In genomic region chr3:30963100-30963499, GRCm38 (mm10) we compare ENCODE assay signal across 26 mouse cellular contexts. TPM values are rescaled to one million over a fixed set of nuclear protein-coding genes. Genes with fewer than 3 reads are reported as not detected.
DNase-seq lines count a peak whose midpoint lies in the region; ATAC-seq and TF ChIP-seq lines count a peak whose summit lies in the region.
"Had no signal": no experiment of that assay in that cellular context is flagged by ENCODE, and none has a peak within 500 bp of the region (broad histone marks: within the 10 kb centered on the region; RNA-seq: fewer than 3 reads in every experiment).

No protein-coding gene starts in this region.

- WGBS in hindbrain, postnatal 0 days, result 96% methylated on average over 4 of the region's 4 CpGs
- 94% methylated on average over 4 of the region's 4 CpGs for WGBS in hindbrain, embryonic 13.5 days
- 88% methylated on average over 4 of the region's 4 CpGs for WGBS in liver, embryonic 14.5 days (ENCODE audit: insufficient replicate concordance)
- WGBS in liver, embryonic 12.5 days (ENCODE audit: insufficient replicate concordance), result 86% methylated on average over 4 of the region's 4 CpGs
- WGBS in embryonic facial prominence, embryonic 10.5 days, result 90% methylated on average over 4 of the region's 4 CpGs

- DNase-seq in hindbrain, postnatal 0 days (ENCODE audit: low spot score), result no peak
- no peak for DNase-seq in liver, embryonic 14.5 days (ENCODE audit: low read depth in 3 of 3, low spot score in 3 of 3)
- DNase-seq in ES-E14 (ENCODE audit: low read depth, low spot score), result no peak
- DNase-seq in brain, embryonic 14.5 days (ENCODE audit: low read depth), result no peak
- no peak for DNase-seq in embryonic facial prominence, embryonic 10.5 days (ENCODE audit: low spot score)
- DNase-seq in spleen, postnatal 4 days (ENCODE audit: low spot score in 2 of 2), result no peak
- DNase-seq: adrenal gland, adult 2 months; cerebellum, adult 9-10 months; kidney, adult 18-20 months; kidney, postnatal 36 days; layer of hippocampus, adult 9-11 months; lung, adult 18-20 months; right cerebral cortex, adult 18-20 months; thymus, postnatal 4 days had no signal

- no peak overlapping the region for H3K4me3 ChIP-seq in hindbrain, postnatal 0 days (ENCODE audit: low read length)
- no peak overlapping the region for H3K4me3 ChIP-seq in hindbrain, embryonic 13.5 days
- H3K4me3 ChIP-seq in liver, embryonic 14.5 days (ENCODE audit: insufficient read depth in 1 of 2, low read depth in 2 of 2, low read length in 2 of 2), result no peak overlapping the region
- no peak overlapping the region for H3K4me3 ChIP-seq in liver, embryonic 12.5 days
- no peak overlapping the region for H3K4me3 ChIP-seq in ES-E14 (ENCODE audit: insufficient read depth in 1 of 2, low read depth in 1 of 2, low read length in 2 of 2, poor library complexity in 1 of 2, severe bottlenecking in 1 of 2)
- no peak overlapping the region for H3K4me3 ChIP-seq in embryonic facial prominence, embryonic 10.5 days
- H3K4me3 ChIP-seq: embryonic facial prominence, embryonic 12.5 days; erythroblast, embryonic 14.5 days; heart, embryonic 12.5 days; limb, embryonic 12.5 days; neural tube, embryonic 13.5 days had no signal

- H3K4me2 ChIP-seq in hindbrain, postnatal 0 days (ENCODE audit: low read depth, low read length), result no peak overlapping the region
- H3K4me2 ChIP-seq in hindbrain, embryonic 13.5 days, result no peak overlapping the region
- no peak overlapping the region for H3K4me2 ChIP-seq in liver, embryonic 14.5 days (ENCODE audit: low read depth)
- H3K4me2 ChIP-seq in liver, embryonic 12.5 days, result no peak overlapping the region
- H3K4me2 ChIP-seq: embryonic facial prominence, embryonic 12.5 days; heart, embryonic 12.5 days; hindbrain, embryonic 14.5 days; limb, embryonic 12.5 days; midbrain, embryonic 11.5 days; neural tube, embryonic 13.5 days had no signal

- no peak overlapping the region for H3K9ac ChIP-seq in hindbrain, postnatal 0 days (replicated peaks; ENCODE audit: low read length)
- no peak overlapping the region for H3K9ac ChIP-seq in hindbrain, embryonic 13.5 days
- H3K9ac ChIP-seq in liver, embryonic 14.5 days (replicated peaks), result no peak overlapping the region
- no peak overlapping the region for H3K9ac ChIP-seq in liver, embryonic 12.5 days
- no peak overlapping the region; the same call in 1 of the 2 replicates for H3K9ac ChIP-seq in ES-E14 (ENCODE audit: insufficient read depth, low read depth, low read length, poor library complexity, severe bottlenecking)
- H3K9ac ChIP-seq: embryonic facial prominence, embryonic 12.5 days; heart, embryonic 12.5 days; hindbrain, embryonic 14.5 days; limb, embryonic 12.5 days; neural tube, embryonic 13.5 days had no signal

- no peaks in the 10 kb centered on the region for H3K9me3 ChIP-seq in hindbrain, postnatal 0 days (ENCODE audit: low read length)
- H3K9me3 ChIP-seq in hindbrain, embryonic 13.5 days, result no peaks in the 10 kb centered on the region
- H3K9me3 ChIP-seq in liver, embryonic 14.5 days (ENCODE audit: control insufficient read depth, low read length), result no peaks in the 10 kb centered on the region
- 0 out of 2 replicates have a peak, but pooled peaks cover 3% of the 10 kb centered on the region for H3K9me3 ChIP-seq in liver, embryonic 12.5 days (replicated peaks)
- H3K9me3 ChIP-seq in ES-E14 (ENCODE audit: control insufficient read depth, insufficient read depth, low read depth, low read length), result no peaks in the 10 kb centered on the region
- H3K9me3 ChIP-seq in embryonic facial prominence, embryonic 10.5 days, result peaks cover 4% of the 10 kb centered on the region; the same call in 1 of the 2 replicates
- H3K9me3 ChIP-seq: embryonic facial prominence, embryonic 12.5 days; G1E; neural tube, embryonic 13.5 days had no signal

- H3K36me3 ChIP-seq in hindbrain, postnatal 0 days (ENCODE audit: insufficient read depth, low read length), result peaks cover 57% of the 10 kb centered on the region
- peaks cover 64% of the 10 kb centered on the region for H3K36me3 ChIP-seq in hindbrain, embryonic 13.5 days
- peaks cover 35% of the 10 kb centered on the region for H3K36me3 ChIP-seq in liver, embryonic 14.5 days (replicated peaks; ENCODE audit: control insufficient read depth, insufficient read depth, low read depth)
- H3K36me3 ChIP-seq in liver, embryonic 12.5 days, result peaks cover 70% of the 10 kb centered on the region
- peaks cover 14% of the 10 kb centered on the region for H3K36me3 ChIP-seq in ES-E14 (ENCODE audit: control insufficient read depth, insufficient read depth, low read length, poor library complexity, severe bottlenecking)
- peaks cover 82% of the 10 kb centered on the region for H3K36me3 ChIP-seq in embryonic facial prominence, embryonic 10.5 days (replicated peaks)

- TF ChIP-seq CTCF in hindbrain, postnatal 0 days (IDR thresholded peaks at IDR 0.05; ENCODE audit: low read depth), result peak; percentile 40; the same call in 1 of the 2 replicates
- TF ChIP-seq CTCF in liver, embryonic 14.5 days (IDR thresholded peaks at IDR 0.05; ENCODE audit: low read depth), result peak; percentile 42; the same call in 1 of the 2 replicates
- peak; percentile 14; the same call in 1 of the 2 replicates for TF ChIP-seq CTCF in brain, embryonic 14.5 days (IDR thresholded peaks at IDR 0.05; ENCODE audit: borderline replicate concordance, extremely low read depth, insufficient read depth, insufficient read length)

- ATAC-seq in hindbrain, postnatal 0 days, result no peak
- no peak for ATAC-seq in hindbrain, embryonic 13.5 days (ENCODE audit: low FRiP score)
- ATAC-seq in liver, embryonic 14.5 days (ENCODE audit: insufficient read depth), result no peak
- no peak for ATAC-seq in liver, embryonic 12.5 days
- ATAC-seq: forebrain, embryonic 14.5 days had no signal

- no peak overlapping the region for H3K27ac ChIP-seq in hindbrain, postnatal 0 days
- H3K27ac ChIP-seq in hindbrain, embryonic 13.5 days, result no peak overlapping the region
- no peak overlapping the region for H3K27ac ChIP-seq in liver, embryonic 14.5 days
- no peak overlapping the region for H3K27ac ChIP-seq in liver, embryonic 12.5 days
- H3K27ac ChIP-seq in ES-E14 (ENCODE audit: insufficient read depth, low read depth, low read length, poor library complexity, severe bottlenecking), result no peak overlapping the region
- H3K27ac ChIP-seq in embryonic facial prominence, embryonic 10.5 days (replicated peaks), result no peak overlapping the region
- H3K27ac ChIP-seq: embryonic facial prominence, embryonic 12.5 days; hindbrain, embryonic 14.5 days; limb, embryonic 12.5 days; macrophage; neural tube, embryonic 13.5 days had no signal

- no peak for TF ChIP-seq POLR2A in brain, embryonic 14.5 days (IDR thresholded peaks at IDR 0.05; ENCODE audit: borderline replicate concordance, extremely low read depth, insufficient read depth, insufficient read length, poor library complexity, severe bottlenecking)

- TF ChIP-seq EP300 in liver, embryonic 14.5 days (IDR thresholded peaks at IDR 0.05; ENCODE audit: low read depth), result no peak

- H3K27me3 ChIP-seq in hindbrain, postnatal 0 days (ENCODE audit: insufficient read depth, low read length), result no peaks in the 10 kb centered on the region
- H3K27me3 ChIP-seq in hindbrain, embryonic 13.5 days, result no peaks in the 10 kb centered on the region
- H3K27me3 ChIP-seq in liver, embryonic 14.5 days (ENCODE audit: control insufficient read depth, insufficient read depth, low read length), result no peaks in the 10 kb centered on the region
- H3K27me3 ChIP-seq in liver, embryonic 12.5 days (replicated peaks), result no peaks in the 10 kb centered on the region
- no peaks in the 10 kb centered on the region for H3K27me3 ChIP-seq in embryonic facial prominence, embryonic 10.5 days (replicated peaks; ENCODE audit: low read depth, poor library complexity, severe bottlenecking)
- H3K27me3 ChIP-seq: embryonic facial prominence, embryonic 12.5 days; heart, embryonic 12.5 days; limb, embryonic 12.5 days; neural tube, embryonic 13.5 days had no signal

- in situ Hi-C loops in ES-E14 (cut with MboI; ENCODE audit: low sequenced_read_pairs in 2 of 2, unreplicated experiment in 2 of 2), result loop anchor here in 1 of 2 experiments (25.0 kb wide), 1 partner anchor 376 kb away; the partner anchor contains the start of gene Actrt3

- 0 out of 2 replicates have a peak, but pooled peaks cover 2% of the 10 kb centered on the region for H3K4me1 ChIP-seq in hindbrain, postnatal 0 days (ENCODE audit: insufficient read depth, low read length)
- H3K4me1 ChIP-seq in hindbrain, embryonic 13.5 days (replicated peaks), result peaks cover 4% of the 10 kb centered on the region
- peaks cover 4 to 5% of the 10 kb centered on the region in 2 experiments; a peak in 3 of 4 replicates for H3K4me1 ChIP-seq in liver, embryonic 14.5 days (replicated peaks; ENCODE audit: control insufficient read depth in 2 of 2, insufficient read depth in 2 of 2, low read length in 1 of 2)
- H3K4me1 ChIP-seq in liver, embryonic 12.5 days, result peaks cover 22% of the 10 kb centered on the region
- peaks cover 0 to under 1% of the 10 kb centered on the region in 2 experiments; a peak in 1 of 4 replicates for H3K4me1 ChIP-seq in ES-E14 (ENCODE audit: control insufficient read depth in 2 of 2, insufficient read depth in 2 of 2, low read length in 2 of 2, poor library complexity in 1 of 2)
- peaks cover 15% of the 10 kb centered on the region for H3K4me1 ChIP-seq in embryonic facial prominence, embryonic 10.5 days

RNA-seq across cellular contexts. Expression of gene Phc3, which starts 6.1 kb away (rescaled TPM):
- 25.8 and 27.4 TPM in 2 replicates for total RNA-seq in hindbrain, postnatal 0 days (2014; rRNA removed)
- 6.4 and 7.4 TPM in 2 replicates for polyA plus RNA-seq in hindbrain, postnatal 0 days (2015; fragmentation: Nextera tagmentation; extraction: Ambion mirVana)
- 7.5 and 8.1 TPM in 2 replicates for polyA plus RNA-seq in hindbrain, embryonic 13.5 days (2015; fragmentation: Nextera tagmentation; extraction: Ambion mirVana)
- polyA plus RNA-seq in liver, embryonic 14.5 days (2012; rRNA removed), result 2.6 and 2.9 TPM in 2 replicates
- polyA plus RNA-seq in liver, embryonic 14.5 days (2014; fragmentation: Nextera tagmentation; extraction: Ambion mirVana), result 1.5 and 1.9 TPM in 2 replicates
- 2.8 and 3.2 TPM in 2 replicates for polyA plus RNA-seq in liver, embryonic 12.5 days (2016; fragmentation: Nextera tagmentation; extraction: Ambion mirVana)
- 7.1 and 7.9 TPM in 2 replicates for total RNA-seq in ES-E14 (2012; rRNA removed)
- polyA plus RNA-seq in brain, embryonic 14.5 days (2012; rRNA removed), result 17.0 and 22.8 TPM in 2 replicates
- 4.1 and 4.8 TPM in 2 replicates for polyA plus RNA-seq in embryonic facial prominence, embryonic 10.5 days (2016; fragmentation: Nextera tagmentation; extraction: Ambion mirVana)

RNA-seq across cellular contexts. Expression of gene Prkci, which starts 32.4 kb away (rescaled TPM):
- total RNA-seq in hindbrain, postnatal 0 days (2014; rRNA removed), result 35.0 and 45.2 TPM in 2 replicates
- 20.5 and 20.8 TPM in 2 replicates for polyA plus RNA-seq in hindbrain, postnatal 0 days (2015; fragmentation: Nextera tagmentation; extraction: Ambion mirVana)
- polyA plus RNA-seq in hindbrain, embryonic 13.5 days (2015; fragmentation: Nextera tagmentation; extraction: Ambion mirVana), result 23.9 and 24.7 TPM in 2 replicates
- polyA plus RNA-seq in liver, embryonic 14.5 days (2012; rRNA removed), result 3.4 and 4.6 TPM in 2 replicates
- 5.1 and 5.3 TPM in 2 replicates for polyA plus RNA-seq in liver, embryonic 14.5 days (2014; fragmentation: Nextera tagmentation; extraction: Ambion mirVana)
- polyA plus RNA-seq in liver, embryonic 12.5 days (2016; fragmentation: Nextera tagmentation; extraction: Ambion mirVana), result 12.5 TPM in 2 replicates
- 95.2 and 107 TPM in 2 replicates for total RNA-seq in ES-E14 (2012; rRNA removed)
- 38.6 and 41.7 TPM in 2 replicates for polyA plus RNA-seq in brain, embryonic 14.5 days (2012; rRNA removed)
- 43.5 TPM in 2 replicates for polyA plus RNA-seq in embryonic facial prominence, embryonic 10.5 days (2016; fragmentation: Nextera tagmentation; extraction: Ambion mirVana)
